Mouse (Mus musculus): Measurements from ENCODE around the gene Cpe.
"Not testable (repeated sequence)": the region's sequence is repeated elsewhere in the genome, so short reads cannot be mapped to it uniquely, and the experiment has no call there.

Gene Cpe

DNA sequence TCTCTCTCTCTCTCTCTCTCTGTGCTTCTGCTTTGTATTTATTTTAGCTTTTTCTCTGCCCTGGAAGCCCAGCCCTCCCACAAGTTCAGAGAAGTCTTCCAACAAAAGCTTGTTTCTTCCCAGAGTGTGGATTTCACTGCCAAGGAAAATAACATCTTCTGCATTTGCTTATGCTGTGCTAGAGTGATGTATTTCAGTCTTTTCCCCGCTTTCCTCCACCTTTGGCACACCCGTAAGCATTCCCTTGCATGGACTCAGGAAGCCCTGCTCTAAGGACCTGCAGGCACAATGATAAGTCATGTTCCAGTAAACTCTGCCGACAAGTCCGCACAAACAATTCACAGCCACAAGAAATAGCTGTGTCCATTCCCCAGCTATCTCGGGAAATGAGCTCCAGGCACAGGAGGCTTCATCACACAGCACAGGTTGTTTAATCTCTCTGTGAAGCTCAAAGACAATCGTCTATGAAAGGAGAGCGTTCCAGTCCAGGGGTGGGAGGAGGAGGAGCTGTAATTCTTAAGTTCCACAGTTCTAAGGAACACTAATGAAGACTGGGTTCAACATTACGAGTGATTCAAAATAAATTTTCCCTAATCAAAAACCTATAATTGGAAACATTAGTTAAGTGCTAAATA, 17.8 kb downstream of the Cpe start:
- no peak for DNase-seq (ENCODE audit: low spot score)

DNA sequence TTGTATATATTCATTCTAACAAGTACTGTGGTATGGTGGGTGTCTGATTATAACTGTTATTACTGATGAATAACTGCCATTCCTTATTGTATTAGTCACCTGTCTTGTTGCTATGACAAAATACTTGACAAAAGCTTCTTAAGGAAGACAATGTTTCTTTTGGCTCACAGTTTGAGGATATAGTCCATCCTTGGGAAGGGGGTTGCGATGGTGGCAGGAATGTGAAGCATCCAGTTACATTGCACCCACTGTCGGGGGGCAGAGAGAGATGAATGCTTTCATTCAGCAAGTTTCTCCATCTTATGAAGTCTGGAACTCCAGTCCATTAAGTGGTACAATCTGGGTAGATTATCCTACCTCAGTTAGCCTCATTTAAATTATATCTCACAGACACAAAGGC, 19.9 kb downstream of the Cpe start:
- no peak for DNase-seq (ENCODE audit: low spot score)

DNA sequence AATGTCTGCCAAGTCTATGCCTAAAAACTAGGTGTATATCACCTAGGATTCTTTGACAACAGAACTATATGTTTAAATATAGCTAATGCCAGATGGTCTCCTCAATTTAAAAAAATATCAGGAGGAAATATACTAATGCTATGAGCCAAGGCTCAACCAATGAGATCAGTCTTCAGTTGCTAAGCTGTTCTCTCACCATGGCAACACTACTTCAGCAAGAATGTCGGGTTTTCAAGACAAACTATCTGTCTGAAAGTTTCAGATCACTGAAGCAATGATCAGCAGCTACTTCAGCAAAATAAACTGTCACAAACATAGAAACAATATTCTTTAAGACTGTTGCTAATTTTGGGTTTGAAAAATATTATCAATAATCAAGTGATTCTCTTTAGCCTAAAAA, 20.9 kb downstream of the Cpe start:
- no peak for DNase-seq (ENCODE audit: low spot score)

DNA sequence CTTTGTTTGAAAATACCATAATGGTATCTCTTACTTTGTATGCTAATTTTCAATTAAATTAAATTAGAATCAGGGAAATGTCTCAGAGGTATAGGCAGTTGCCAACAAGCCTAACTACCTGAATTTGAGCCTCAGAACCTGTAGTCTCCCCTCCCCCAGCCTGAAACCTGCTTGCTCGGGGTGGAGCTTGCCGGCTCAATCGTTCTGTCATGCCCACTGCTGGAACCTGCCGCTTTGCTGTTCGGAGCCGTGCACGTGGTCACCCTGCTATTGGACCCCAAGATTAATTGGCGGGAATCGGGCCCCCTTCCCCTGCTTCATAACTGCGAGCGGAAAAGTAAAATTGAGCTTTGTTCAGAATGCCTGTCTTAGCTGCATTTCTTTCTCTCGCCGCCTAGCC, 26.5 kb downstream of the Cpe start:
- DNase-seq (ENCODE audit: low spot score), result not testable (repeated sequence)

DNA sequence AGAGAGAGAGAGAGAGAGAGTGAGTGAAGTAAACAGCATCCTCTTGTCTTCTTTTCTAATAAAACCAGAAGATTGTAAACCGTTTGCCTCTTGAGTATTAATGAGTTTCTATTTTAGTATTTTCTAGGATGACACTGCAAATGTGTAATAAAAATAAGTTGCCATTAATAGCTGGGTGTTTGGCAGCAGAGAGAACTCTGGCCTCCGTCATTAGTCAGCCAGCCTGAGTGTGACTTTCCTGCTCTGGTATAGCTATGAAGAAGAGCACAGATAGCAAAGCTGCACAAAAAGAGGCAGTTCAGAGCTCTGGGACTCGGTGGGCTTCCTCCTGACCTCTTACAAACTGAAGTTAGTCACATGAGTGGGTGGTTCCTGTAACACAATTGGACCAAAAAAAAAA, 27.3 kb downstream of the Cpe start:
- DNase-seq (ENCODE audit: low spot score), result no peak

DNA sequence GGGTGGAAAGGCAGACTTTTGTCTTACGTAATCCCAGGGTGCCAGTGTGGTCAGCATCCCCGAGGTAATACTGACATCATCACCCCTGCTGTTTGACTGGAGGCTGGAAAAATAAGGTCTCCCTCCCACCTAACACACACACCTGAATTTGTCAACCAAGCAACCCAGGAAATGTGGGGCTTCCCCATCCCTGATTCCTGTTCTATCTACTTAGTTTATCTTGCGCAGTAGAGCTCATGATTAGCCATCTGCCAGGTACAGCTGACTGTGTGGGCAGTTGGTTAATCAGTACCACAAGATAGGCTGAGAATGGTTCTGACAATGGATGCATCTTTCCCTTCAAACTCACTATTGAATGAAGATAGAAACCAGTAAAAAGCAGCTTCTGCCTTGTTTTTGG, 28.0 kb downstream of the Cpe start:
- no peak for DNase-seq (ENCODE audit: low spot score)

DNA sequence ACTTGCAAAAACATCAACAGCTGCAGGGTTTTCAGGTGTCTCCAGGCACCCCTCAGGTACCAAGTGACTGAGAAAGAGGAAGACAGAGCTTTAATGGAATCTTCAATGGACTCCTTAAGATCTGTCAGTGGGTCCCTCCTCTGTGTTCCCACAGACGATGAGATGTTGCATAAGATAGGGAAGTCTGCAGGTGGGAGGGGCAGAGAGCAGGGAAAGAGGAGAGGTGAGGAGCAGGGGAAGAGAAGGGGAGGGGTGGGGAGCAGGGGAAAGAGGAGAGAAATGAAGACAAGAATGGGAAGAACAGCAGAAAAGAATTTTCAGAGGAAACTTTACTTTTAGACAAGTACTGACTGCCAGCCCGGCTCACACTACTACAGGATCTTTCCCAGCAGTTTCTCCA, 28.5 kb downstream of the Cpe start:
- no peak for DNase-seq (ENCODE audit: low spot score)

DNA sequence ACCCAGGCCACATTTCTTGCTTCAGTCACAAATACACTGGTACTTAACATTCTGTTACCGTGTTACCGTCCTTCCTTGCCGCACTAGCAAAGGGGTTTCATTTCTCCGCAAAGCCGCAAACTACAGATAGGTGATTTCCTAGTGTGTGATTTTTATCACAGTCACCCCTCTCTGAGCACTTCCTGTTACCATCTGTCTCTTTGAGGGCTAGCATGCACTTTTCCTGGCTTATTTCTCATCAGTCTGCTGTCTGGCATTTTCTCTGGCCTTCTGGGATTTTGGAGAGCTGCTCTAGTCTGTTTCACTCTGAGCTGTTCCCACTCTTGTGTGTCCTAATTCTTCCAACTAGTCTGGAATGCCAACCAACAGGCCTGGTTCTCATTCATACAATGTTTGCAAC, 33.8 kb downstream of the Cpe start:
- DNase-seq (ENCODE audit: low spot score), result no peak

DNA sequence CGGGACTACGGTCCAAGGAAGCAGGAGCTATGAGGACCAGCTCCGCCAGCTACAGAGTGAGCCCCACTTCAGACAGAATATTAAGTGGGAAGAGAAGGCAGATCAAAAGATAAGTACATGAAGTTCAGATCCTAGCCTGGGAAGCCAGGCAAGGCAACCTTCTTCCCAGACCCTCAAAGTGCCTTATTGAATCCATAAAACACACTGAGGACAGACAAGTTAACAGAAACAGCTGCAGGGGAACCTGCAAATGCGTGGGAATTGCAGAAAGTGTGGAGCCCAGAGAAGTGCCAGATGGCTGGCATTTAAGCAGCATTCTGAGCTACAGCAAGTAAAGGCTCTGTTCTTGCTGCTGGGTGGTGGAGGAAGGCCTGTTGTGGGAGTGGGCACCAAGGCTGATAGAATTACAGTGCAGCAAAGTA, 34.9 kb downstream of the Cpe start:
- no peak for DNase-seq (ENCODE audit: low spot score)

DNA sequence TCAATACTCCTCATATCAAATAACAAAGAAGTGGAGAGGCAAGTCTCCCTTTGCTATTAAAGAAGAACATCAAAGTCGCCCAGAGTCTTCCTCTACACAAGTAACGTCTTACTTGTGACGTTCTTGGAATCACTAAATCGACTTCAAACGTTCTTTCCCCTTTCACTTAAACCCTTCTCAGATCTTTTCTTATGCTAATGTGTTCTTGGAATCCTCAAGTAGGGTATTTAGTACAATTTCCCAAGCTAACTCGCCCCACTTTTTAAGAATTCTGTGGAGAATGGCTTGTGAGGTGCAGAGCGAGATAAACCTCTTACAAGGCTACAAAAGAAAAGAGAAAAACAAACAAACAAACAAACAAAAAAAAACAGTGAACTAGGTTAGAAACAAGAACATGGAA, 35.3 kb downstream of the Cpe start:
- no peak for DNase-seq (ENCODE audit: low spot score)

DNA sequence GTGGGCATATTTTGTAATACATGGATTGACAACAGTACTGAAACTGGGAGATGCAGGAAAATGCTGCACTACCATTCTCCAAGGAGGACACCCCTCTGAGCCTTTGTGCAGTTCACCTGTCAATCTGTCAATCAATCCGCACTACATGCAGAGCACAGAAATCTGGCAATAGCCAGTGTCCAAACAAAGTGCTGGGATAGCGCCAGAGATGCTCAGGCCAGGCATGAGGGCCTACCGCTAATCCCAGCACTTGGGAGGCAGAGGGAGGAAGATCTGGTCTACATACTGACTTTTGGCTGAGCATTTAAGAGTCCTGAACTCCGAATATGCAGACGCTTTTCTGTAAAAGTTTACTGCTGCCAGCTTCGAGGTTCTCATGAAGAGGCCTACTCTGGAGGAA, 37.0 kb downstream of the Cpe start:
- no peak for DNase-seq (ENCODE audit: low spot score)

DNA sequence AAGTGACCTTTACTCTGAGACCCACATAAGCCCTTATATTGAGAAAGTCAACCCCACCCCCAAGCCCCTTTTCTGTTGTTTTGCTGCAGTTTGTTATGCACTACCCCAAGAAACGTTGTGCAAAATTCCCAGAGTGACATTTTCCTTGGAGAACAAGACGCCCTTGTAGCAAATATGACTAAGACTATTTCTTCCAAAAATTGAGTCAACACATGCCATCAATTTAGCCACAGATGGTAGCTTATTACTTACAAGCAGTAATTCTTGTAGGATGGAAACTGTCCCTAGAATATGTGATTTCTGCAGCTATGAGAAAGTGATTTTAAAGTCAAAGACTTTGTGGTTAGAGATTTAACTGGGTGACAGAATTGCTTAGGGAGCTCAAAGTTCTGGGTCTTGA, 37.8 kb downstream of the Cpe start:
- no peak for DNase-seq (ENCODE audit: low spot score)

DNA sequence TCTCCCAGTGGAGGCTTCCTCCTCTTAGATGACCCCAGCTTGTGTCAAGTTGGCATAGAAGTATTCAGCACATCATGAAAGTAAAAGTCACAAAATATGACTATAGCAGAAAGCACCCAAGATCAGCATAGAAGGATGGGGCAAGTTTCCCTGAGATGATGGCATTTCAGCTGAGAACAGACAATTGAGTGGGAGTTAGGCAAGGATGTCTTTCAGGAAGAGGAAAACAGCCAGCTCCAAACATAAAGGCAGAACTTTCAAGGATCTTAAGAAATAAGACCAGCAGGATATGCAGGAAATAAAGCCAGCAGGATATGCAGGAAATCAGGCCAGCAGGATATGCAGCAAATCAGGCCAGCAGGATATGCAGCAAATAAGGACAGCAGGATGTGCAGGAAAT, 40.6 kb downstream of the Cpe start:
- no peak for DNase-seq (ENCODE audit: low spot score)

DNA sequence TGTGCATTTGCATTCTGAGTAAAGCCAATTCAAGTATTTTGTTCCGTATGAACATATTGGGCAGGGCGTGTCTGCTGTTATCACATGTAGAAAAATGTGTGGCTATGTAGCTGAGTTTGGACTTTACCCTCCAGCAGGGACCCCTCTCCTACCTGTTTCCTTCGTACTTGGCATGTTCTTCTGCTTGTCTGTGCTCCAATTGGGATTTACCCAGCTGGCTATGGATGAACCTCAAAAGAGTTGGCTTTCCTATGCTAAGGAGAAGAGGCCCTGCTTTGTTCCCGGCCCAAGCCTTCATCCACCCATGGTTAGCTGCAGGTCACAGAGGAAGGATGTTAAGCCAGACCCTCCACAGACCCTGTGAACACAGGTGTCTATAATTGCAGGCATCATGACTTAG, 44.8 kb downstream of the Cpe start:
- DNase-seq (ENCODE audit: low spot score), result no peak

DNA sequence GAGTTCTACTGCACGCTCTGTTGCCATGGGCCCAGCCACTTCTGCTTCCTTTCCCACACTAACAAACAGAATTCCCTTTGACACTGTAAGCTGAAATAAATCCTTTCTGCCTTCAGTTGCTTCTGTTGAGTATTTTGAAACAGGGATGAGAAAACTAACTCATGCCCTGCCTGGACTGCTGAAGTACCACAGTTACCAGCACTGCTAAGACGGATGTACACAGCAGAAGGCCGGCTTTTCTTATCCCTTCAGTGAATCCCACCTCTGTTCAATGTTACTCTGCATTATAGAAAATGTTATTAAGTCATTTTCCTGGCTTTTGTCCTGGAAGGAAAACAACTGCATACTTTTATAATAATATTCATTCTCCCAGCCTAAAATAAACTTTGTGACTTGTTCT, 45.7 kb downstream of the Cpe start:
- DNase-seq (ENCODE audit: low spot score), result no peak

DNA sequence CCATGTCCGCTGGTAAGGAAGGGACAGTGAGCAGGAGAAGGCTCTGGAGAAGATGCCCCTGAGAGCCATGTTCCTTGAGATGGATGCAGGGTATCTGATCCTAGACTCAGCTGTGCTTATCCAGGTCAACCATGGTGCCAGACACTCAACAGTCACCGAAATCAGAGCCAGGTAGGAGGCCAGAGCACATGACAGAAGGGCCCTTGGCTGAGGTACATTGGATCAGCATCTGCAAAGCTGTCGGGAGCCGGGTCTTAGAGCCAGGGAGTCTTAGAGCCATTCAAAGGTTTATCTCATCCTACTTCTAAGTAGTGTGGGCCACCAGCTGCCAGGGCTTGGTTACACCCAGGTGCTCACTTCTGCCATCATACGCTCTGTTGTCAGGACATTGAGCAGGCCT, 46.4 kb downstream of the Cpe start:
- no peak for DNase-seq (ENCODE audit: low spot score)

DNA sequence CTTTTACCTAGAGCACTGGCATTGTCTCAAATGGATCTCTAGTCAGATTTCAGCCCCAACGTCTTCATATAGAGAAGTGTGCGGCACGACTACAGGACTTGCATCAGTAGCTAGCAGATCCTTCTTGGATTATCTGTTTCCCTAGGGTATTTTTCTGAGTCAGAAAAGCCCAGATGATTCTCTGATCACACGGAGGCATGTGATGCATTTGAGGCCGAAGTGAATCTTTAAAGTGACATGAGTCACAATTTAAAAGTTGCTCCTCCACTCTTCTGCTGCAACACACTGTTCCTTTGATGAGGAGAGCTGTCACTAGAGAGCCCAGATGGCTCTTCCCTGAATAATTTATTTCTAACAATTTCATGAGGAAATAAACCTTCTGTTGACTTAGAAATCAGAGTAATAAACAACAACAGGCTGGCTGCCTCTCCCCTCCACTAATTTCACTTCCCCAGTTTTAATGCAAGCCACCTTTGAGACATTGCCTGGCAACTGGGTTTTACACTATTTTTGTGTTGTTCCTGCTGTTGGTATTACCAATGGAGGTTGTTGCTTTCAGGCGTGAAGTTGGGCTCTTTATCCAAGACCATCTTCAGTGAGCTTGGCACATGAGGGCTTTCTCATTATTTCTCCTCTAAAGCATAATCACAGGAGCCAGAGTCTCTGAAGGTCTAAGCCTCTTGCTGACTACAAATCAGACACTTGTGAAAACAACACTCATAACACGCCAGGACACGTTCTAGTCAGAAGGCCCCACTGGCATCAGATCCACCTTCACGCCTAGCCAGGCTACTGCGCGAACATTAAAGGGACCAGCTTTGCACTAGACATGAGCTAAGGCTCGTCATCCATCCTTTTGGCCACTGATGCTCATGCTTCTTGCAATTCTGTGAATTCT, 48.5 kb downstream of the Cpe start:
- DNase-seq (ENCODE audit: low spot score), result no peak

DNA sequence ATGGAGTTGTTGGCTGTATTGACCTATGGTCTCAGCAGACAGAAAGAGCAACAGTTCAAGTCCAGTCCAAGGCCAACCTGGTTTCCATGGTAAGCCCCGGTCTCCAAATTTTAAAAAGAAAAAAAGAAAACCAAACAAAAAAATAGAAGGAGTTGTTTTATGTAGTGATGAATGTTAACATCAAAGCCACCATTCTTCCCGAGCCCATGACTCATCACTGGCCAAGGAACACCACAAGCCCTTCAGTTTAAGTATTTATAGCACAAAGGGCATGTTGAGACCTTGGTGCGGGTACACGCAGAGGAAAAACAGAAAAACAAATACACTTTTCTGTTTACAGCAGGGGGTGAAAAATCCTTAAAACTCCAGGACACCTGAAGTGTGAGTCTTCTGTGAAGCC, 49.5 kb downstream of the Cpe start:
- DNase-seq (ENCODE audit: low spot score), result no peak

DNA sequence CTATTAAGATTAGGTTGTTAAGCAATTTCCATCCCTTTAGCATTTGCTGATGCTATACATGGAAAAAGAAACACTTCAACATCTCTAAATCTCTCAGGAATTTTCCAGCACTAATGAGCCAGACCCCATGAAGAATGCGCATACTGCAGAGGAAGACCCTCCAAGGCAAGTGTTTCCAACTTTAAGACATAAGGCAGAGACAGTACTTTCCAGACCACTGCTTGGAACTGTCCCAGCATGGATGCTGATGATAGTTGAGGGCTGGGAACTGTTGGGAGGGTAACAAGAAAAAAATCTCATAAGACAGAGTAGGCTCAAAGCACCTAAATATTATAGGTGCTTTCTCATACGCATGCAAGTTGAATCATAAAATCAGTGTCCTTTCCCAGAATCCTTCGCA, 50.1 kb downstream of the Cpe start:
- DNase-seq (ENCODE audit: low spot score), result no peak

DNA sequence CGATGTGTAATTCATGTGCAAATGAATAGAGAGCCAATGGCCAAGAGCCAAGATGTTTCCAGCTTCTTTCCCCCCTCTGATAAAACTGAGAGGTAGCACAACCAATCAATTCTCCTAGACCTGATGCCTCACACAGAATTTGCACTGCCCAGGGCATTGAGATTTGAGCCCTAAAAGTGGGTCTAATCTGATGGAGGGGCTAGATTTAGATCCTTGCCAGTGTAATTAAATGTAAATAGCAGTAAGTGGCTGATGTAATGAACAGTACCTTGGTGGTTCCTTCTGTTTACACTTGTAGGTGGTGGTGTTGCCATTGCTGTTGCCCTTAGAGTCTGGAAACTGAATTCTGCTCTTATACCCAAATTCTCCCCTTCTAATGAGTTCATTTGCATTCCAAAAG, 52.3 kb downstream of the Cpe start:
- no peak for DNase-seq (ENCODE audit: low spot score)

DNA sequence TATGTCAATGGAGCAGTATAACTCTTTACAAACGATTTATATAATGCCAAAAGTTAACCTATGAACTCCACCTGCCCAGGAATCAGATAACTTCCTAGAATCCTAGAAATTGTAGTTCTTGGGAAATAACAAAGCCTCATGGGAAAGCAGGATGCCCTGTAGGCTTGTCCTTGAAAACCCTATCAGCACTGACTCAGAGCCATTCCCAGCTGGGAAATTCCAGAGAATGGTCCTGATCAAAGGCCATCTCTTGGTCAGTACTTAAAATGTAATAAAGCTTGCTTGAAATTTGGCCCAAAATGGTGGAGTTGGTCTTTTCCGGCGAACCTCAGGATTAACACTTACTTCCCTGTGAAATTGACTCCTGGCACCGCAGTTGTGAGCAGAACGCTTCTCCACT, 53.2 kb downstream of the Cpe start:
- no peak for DNase-seq (ENCODE audit: low spot score)

DNA sequence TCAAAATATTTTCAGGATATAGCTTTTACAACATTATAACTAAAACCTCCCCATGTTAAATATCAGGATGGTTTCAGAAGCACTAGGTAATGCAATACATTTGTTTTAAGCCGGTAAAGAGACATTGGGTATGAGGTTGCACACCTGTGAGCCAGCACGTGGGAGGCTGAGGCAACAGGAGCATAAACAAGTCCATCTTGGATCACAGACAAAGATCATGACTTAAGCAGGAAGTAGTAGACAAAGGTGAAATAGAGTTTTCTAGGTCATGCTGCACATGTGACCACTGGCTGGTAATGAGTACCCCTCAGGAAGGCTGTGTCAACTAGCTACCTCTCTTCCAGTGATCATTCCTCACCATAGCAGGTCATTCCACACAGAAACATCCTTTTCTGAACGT, 58.0 kb downstream of the Cpe start:
- no peak for DNase-seq (ENCODE audit: low spot score)

DNA sequence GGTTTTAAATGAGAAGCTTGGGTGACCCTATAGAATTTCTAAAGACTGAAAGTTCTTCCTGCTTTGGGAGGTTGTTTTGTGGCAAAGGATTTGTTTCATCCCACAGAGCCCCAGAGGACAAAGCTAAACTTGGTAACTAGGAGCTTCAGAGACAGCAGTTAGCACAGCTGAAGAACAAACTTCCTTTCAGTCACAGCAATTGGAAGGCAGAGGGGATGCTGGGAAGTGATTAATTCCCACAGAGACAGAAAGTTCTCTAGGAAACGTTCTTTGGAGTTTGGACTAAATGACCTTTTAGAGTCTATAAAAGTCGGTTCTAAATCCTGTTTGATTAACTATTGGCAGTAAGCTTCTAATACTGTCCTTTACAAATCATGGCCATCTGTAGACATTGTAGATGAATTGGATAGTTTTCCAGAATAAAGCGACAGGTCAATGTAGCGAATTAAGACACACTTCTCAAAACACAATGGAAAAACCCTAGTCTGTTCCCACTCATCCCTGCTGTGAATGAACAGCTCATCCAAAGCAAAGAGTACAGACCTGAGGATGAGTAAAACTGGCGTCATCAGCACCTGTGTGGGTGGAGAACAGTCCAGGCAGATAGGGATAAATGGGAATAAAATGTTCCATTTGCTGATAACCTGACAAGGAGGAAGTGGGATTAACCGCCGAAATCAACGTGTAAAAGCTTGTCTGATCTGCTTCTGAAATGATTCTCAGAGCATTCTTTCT, 58.6 kb downstream of the Cpe start:
- DNase-seq (ENCODE audit: low spot score), result no peak

Measured in testis, postnatal 10 days (tissue).